Mouse (Mus musculus) ES-Bruce4 (cell line): ENCODE data around the gene Kmt2b. TPM values are rescaled to one million over a fixed set of nuclear protein-coding genes. Genes with fewer than 3 reads are reported as not detected.

Experiments
- H3K27ac ChIP-seq: 2 replicates; pipeline ENCODE4 v1.5.1; 2012; ENCODE audit warnings: low read length, inconsistent platforms; ENCODE audit not compliant: insufficient read depth
- H3K27me3 ChIP-seq: 2 replicates; pipeline ENCODE4 v1.6.1; 2012; ENCODE audit warnings: mild to moderate bottlenecking, low read length, inconsistent platforms; ENCODE audit not compliant: control insufficient read depth, poor library complexity, insufficient read depth, severe bottlenecking
- H3K36me3 ChIP-seq: 2 replicates; pipeline ENCODE4 v1.6.1; 2012; ENCODE audit warnings: inconsistent platforms, mild to moderate bottlenecking, low read length, moderate library complexity; ENCODE audit not compliant: control insufficient read depth, poor library complexity, insufficient read depth, severe bottlenecking
- H3K4me1 ChIP-seq: one replicate; pipeline ENCODE4 v1.8.1; 2011; ENCODE audit warnings: low read length; ENCODE audit not compliant: control insufficient read depth, insufficient read depth
- H3K4me3 ChIP-seq: 2 replicates; pipeline ENCODE4 v1.5.1; 2011; ENCODE audit warnings: low read depth, mild to moderate bottlenecking, low read length
- H3K9ac ChIP-seq: 2 replicates; pipeline ENCODE4 v1.6.1; 2012; ENCODE audit warnings: low read depth, mild to moderate bottlenecking, inconsistent platforms; ENCODE audit not compliant: poor library complexity, severe bottlenecking
- H3K9me3 ChIP-seq: replicated peaks from 2 replicates; pipeline ENCODE4 v1.6.1; 2012; ENCODE audit warnings: mild to moderate bottlenecking, low read length, inconsistent platforms; ENCODE audit not compliant: control insufficient read depth, poor library complexity, insufficient read depth, severe bottlenecking
- CTCF ChIP-seq: IDR thresholded peaks from one replicate; pipeline ENCODE4 v1.8.1; 2011; ENCODE audit warnings: low read depth, low read length
- EP300 ChIP-seq: IDR thresholded peaks from 2 replicates; pipeline ENCODE4 v1.6.1; 2011; ENCODE audit warnings: low read depth, low read length; ENCODE audit not compliant: insufficient read depth
- POLR2A ChIP-seq: IDR thresholded peaks from one replicate; pipeline ENCODE4 v1.8.1; 2011; ENCODE audit warnings: low read length; ENCODE audit not compliant: insufficient read depth
- polyA plus RNA-seq: library from polyadenylated mRNA; stranded (reverse); fragments of >200 nt; gene quantifications from 2 replicates; pipeline ENCODE4 v1.2.4, GENCODE M21; 2011; ENCODE audit warnings: low read depth; ENCODE audit not compliant: missing spikeins, insufficient read depth, insufficient read length

Gene Kmt2b
- polyA plus RNA-seq, 1 experiment: 70.2 TPM

- H3K27ac ChIP-seq: no peak overlapping the region
- H3K27me3 ChIP-seq: peaks cover 4% of the 10 kb centered on the region; the same call in 1 of the 2 replicates
- H3K9ac ChIP-seq: no peak overlapping the region
- H3K36me3 ChIP-seq: no peaks in the 10 kb centered on the region
- H3K4me3 ChIP-seq: no peak overlapping the region
- TF ChIP-seq POLR2A (no peak), CTCF (no peak), EP300 (no peak)
- 0 out of 2 replicates have a peak, but pooled peaks cover 4% of the 10 kb centered on the region for H3K9me3 ChIP-seq
- no peaks in the 10 kb centered on the region for H3K4me1 ChIP-seq
These were observed 57.2 kb downstream of the Kmt2b start for GRCm38 (mm10) chr7:30531291-30531815.

GRCm38 (mm10) chr7:30526981-30527380 is 61.5 kb downstream of the Kmt2b start:
- H3K36me3 ChIP-seq: no peaks in the 10 kb centered on the region

GRCm38 (mm10) chr7:30526399-30526798 is 62.1 kb downstream of the Kmt2b start:
- Histone ChIP-seq H3K4me3 (0 out of 2 replicates have a peak overlapping the region, but pooled peaks have one; percentile 0), H3K27me3 (no peaks in the 10 kb centered on the region), H3K9me3 (no peaks in the 10 kb centered on the region), H3K27ac (no peak overlapping the region), H3K4me1 (peaks cover 1% of the 10 kb centered on the region), H3K9ac (peak overlapping the region; percentile 17; the same call in 1 of the 2 replicates), H3K36me3 (no peaks in the 10 kb centered on the region)
- TF ChIP-seq CTCF (no peak), POLR2A (no peak), EP300 (no peak)

More at GRCm38 (mm10) chr7:30526981-30527380, 61.5 kb downstream of the Kmt2b start:
- Histone ChIP-seq H3K27ac (no peak overlapping the region), H3K4me1 (peaks cover 1% of the 10 kb centered on the region), H3K9ac (peak overlapping the region; percentile 17; the same call in 1 of the 2 replicates), H3K9me3 (no peaks in the 10 kb centered on the region), H3K4me3 (no peak overlapping the region), H3K27me3 (no peaks in the 10 kb centered on the region)
- no peak for TF ChIP-seq EP300
- TF ChIP-seq POLR2A: no peak
- TF ChIP-seq CTCF: no peak

GRCm38 (mm10) chr7:30525954-30526353 is 62.6 kb downstream of the Kmt2b start:
- H3K9ac ChIP-seq: 0 out of 2 replicates have a peak overlapping the region, but pooled peaks have one; percentile 17
- H3K27me3 ChIP-seq: no peaks in the 10 kb centered on the region
- H3K27ac ChIP-seq: no peak overlapping the region
- H3K4me1 ChIP-seq: peaks cover 1% of the 10 kb centered on the region
- H3K9me3 ChIP-seq: no peaks in the 10 kb centered on the region
- no peaks in the 10 kb centered on the region for H3K36me3 ChIP-seq
- no peak for TF ChIP-seq POLR2A
- no peak for TF ChIP-seq EP300
- H3K4me3 ChIP-seq: 0 out of 2 replicates have a peak overlapping the region, but pooled peaks have one; percentile 0

- Histone ChIP-seq H3K4me1 (peaks cover 1% of the 10 kb centered on the region), H3K27me3 (no peaks in the 10 kb centered on the region), H3K27ac (no peak overlapping the region), H3K4me3 (no peak overlapping the region), H3K36me3 (no peaks in the 10 kb centered on the region), H3K9me3 (no peaks in the 10 kb centered on the region), H3K9ac (no peak overlapping the region)
- TF ChIP-seq EP300: no peak
- TF ChIP-seq POLR2A: no peak
- TF ChIP-seq CTCF: no peak
These were observed 64.0 kb downstream of the Kmt2b start for GRCm38 (mm10) chr7:30524487-30524886.

- Histone ChIP-seq H3K9me3 (no peaks in the 10 kb centered on the region), H3K27ac (no peak overlapping the region), H3K27me3 (no peaks in the 10 kb centered on the region), H3K36me3 (no peaks in the 10 kb centered on the region), H3K9ac (no peak overlapping the region), H3K4me1 (peaks cover 1% of the 10 kb centered on the region), H3K4me3 (no peak overlapping the region)
- no peak for TF ChIP-seq CTCF
- TF ChIP-seq EP300: no peak
- TF ChIP-seq POLR2A: no peak
These were observed 65.7 kb downstream of the Kmt2b start for GRCm38 (mm10) chr7:30522871-30523270.
